10 mouse cellular contexts compared by ENCODE assay signal in genomic region chr5:136395600-136396195, GRCm38 (mm10).
DNase-seq lines count a peak whose midpoint lies in the region; ATAC-seq and TF ChIP-seq lines count a peak whose summit lies in the region.
"Had no signal": no experiment of that assay in that cellular context is flagged by ENCODE, and none has a peak within 500 bp of the region (broad histone marks: within the 10 kb centered on the region; RNA-seq: fewer than 3 reads in every experiment).

No protein-coding gene starts in this region.

- H3K27ac ChIP-seq in lung, embryonic 16.5 days (ENCODE audit: low read length): peak overlapping the region; percentile 87
- no peak overlapping the region for H3K27ac ChIP-seq in thymus, adult 2 months (ENCODE audit: control insufficient read depth, insufficient read depth, low read length)
- H3K27ac ChIP-seq in limb, embryonic 10.5 days: no peak overlapping the region
- no peak overlapping the region for H3K27ac ChIP-seq in forebrain, postnatal 0 days (ENCODE audit: low read depth, low read length)
- H3K27ac ChIP-seq: liver, embryonic 14.5 days; midbrain, embryonic 12.5 days had no signal

- TF ChIP-seq CTCF in thymus, adult 2 months (IDR thresholded peaks at IDR 0.05; ENCODE audit: borderline replicate concordance, control insufficient read depth, extremely low read depth, insufficient read depth, low read length, poor library complexity): no peak
- no peak for TF ChIP-seq CTCF in forebrain, postnatal 0 days (IDR thresholded peaks at IDR 0.05; ENCODE audit: low read depth)

- H3K4me1 ChIP-seq in lung, embryonic 16.5 days (replicated peaks; ENCODE audit: control insufficient read depth, insufficient read depth, low read length): peaks cover 32% of the 10 kb centered on the region
- H3K4me1 ChIP-seq in thymus, adult 2 months (replicated peaks; ENCODE audit: control insufficient read depth, insufficient read depth, low read length): no peaks in the 10 kb centered on the region
- H3K4me1 ChIP-seq in limb, embryonic 10.5 days: peaks cover 15% of the 10 kb centered on the region
- H3K4me1 ChIP-seq in forebrain, postnatal 0 days (ENCODE audit: insufficient read depth): no peaks in the 10 kb centered on the region
- H3K4me1 ChIP-seq: midbrain, embryonic 12.5 days had no signal

- H3K4me3 ChIP-seq in lung, embryonic 16.5 days (ENCODE audit: low read length): no peak overlapping the region
- H3K4me3 ChIP-seq in thymus, adult 2 months (ENCODE audit: control insufficient read depth, insufficient read depth, low read length): no peak overlapping the region
- no peak overlapping the region for H3K4me3 ChIP-seq in limb, embryonic 10.5 days
- H3K4me3 ChIP-seq in forebrain, postnatal 0 days (ENCODE audit: low read depth, low read length): no peak overlapping the region
- H3K4me3 ChIP-seq: midbrain, embryonic 12.5 days had no signal

- 59% methylated on average over 3 of the region's 3 CpGs for WGBS in lung, embryonic 16.5 days
- WGBS in thymus, adult 2 months: 89% methylated on average over 3 of the region's 3 CpGs
- 80% methylated on average over 3 of the region's 3 CpGs for WGBS in limb, embryonic 10.5 days
- WGBS in forebrain, postnatal 0 days: 78% methylated on average over 3 of the region's 3 CpGs

- no peaks in the 10 kb centered on the region for H3K27me3 ChIP-seq in lung, embryonic 16.5 days (ENCODE audit: control insufficient read depth, insufficient read depth, low read depth, low read length)
- H3K27me3 ChIP-seq in thymus, adult 2 months (ENCODE audit: control insufficient read depth, insufficient read depth, low read length): no peaks in the 10 kb centered on the region
- no peaks in the 10 kb centered on the region for H3K27me3 ChIP-seq in limb, embryonic 10.5 days (ENCODE audit: low read depth, poor library complexity, severe bottlenecking)
- no peaks in the 10 kb centered on the region for H3K27me3 ChIP-seq in forebrain, postnatal 0 days (ENCODE audit: insufficient read depth, low read length)
- H3K27me3 ChIP-seq: CH12.LX; midbrain, embryonic 12.5 days had no signal

- H3K36me3 ChIP-seq in lung, embryonic 16.5 days (ENCODE audit: control insufficient read depth, insufficient read depth, low read length): 0 out of 2 replicates have a peak, but pooled peaks cover 2% of the 10 kb centered on the region
- H3K36me3 ChIP-seq in thymus, adult 2 months (ENCODE audit: control insufficient read depth, insufficient read depth, low read length): 0 out of 2 replicates have a peak, but pooled peaks cover 9% of the 10 kb centered on the region
- peaks cover 11% of the 10 kb centered on the region for H3K36me3 ChIP-seq in limb, embryonic 10.5 days
- H3K36me3 ChIP-seq in forebrain, postnatal 0 days (ENCODE audit: insufficient read depth): no peaks in the 10 kb centered on the region

- H3K9ac ChIP-seq in lung, embryonic 16.5 days (ENCODE audit: low read length): no peak overlapping the region
- H3K9ac ChIP-seq in forebrain, postnatal 0 days: no peak overlapping the region
- H3K9ac ChIP-seq: liver, embryonic 14.5 days; midbrain, embryonic 12.5 days had no signal

- 0 out of 2 replicates have a peak, but pooled peaks have one; percentile 0 for ATAC-seq in lung, embryonic 16.5 days (ENCODE audit: low read depth)
- ATAC-seq in forebrain, postnatal 0 days: no peak

- DNase-seq in lung, postnatal 14 days: no peak
- peak; percentile 37 for DNase-seq in heart, adult 8-10 months (ENCODE audit: low spot score)
- peak; percentile 25 to 42 for DNase-seq in heart, postnatal 36 days
- no peak for DNase-seq in thymus, adult 2 months
- no peak for DNase-seq in limb, embryonic 10.5 days (ENCODE audit: low spot score)
- no peak for DNase-seq in forebrain, postnatal 0 days

- no peak for TF ChIP-seq POLR2A in thymus, adult 2 months (IDR thresholded peaks at IDR 0.05; ENCODE audit: control insufficient read depth, extremely low read depth, insufficient read depth, low read length, poor library complexity)

- no peaks in the 10 kb centered on the region for H3K9me3 ChIP-seq in lung, embryonic 16.5 days (ENCODE audit: control insufficient read depth, low read length)
- H3K9me3 ChIP-seq in limb, embryonic 10.5 days (replicated peaks): no peaks in the 10 kb centered on the region
- H3K9me3 ChIP-seq in forebrain, postnatal 0 days (ENCODE audit: low read length): no peaks in the 10 kb centered on the region
- H3K9me3 ChIP-seq: midbrain, embryonic 12.5 days had no signal

- intact Hi-C loops in heart, postnatal 36 days (cut with DNase I): no loop called here

- H3K4me2 ChIP-seq in lung, embryonic 16.5 days (ENCODE audit: low read depth, low read length): no peak overlapping the region
- H3K4me2 ChIP-seq in forebrain, postnatal 0 days (ENCODE audit: low read depth): no peak overlapping the region
- H3K4me2 ChIP-seq: midbrain, embryonic 12.5 days had no signal

Comparison
In these comparisons a context has a peak if more than half of its experiments do, and no peak if none do; other contexts are left out.
1. DNase-seq: peak in heart, adult 8-10 months (single experiment) and heart, postnatal 36 days (2 of 2); none in lung, postnatal 14 days (single experiment), thymus, adult 2 months (single experiment), limb, embryonic 10.5 days (single experiment) and forebrain, postnatal 0 days (single experiment).